Comparison of ENCODE assay signal across 9 mouse cellular contexts in genomic region chr1:162077454-162077853, GRCm38 (mm10).
DNase-seq lines count a peak whose midpoint lies in the region; ATAC-seq and TF ChIP-seq lines count a peak whose summit lies in the region.
"Had no signal": no experiment of that assay in that cellular context is flagged by ENCODE, and none has a peak within 500 bp of the region (broad histone marks: within the 10 kb centered on the region; RNA-seq: fewer than 3 reads in every experiment).

No protein-coding gene starts in this region.

- no peak for DNase-seq in heart, postnatal 0 days (ENCODE audit: low spot score)
- no peak for DNase-seq in heart, embryonic 10.5 days (ENCODE audit: low spot score)
- peak; percentile 81 for DNase-seq in midbrain, embryonic 11.5 days (ENCODE audit: low spot score, missing footprints)
- DNase-seq in midbrain, embryonic 14.5 days = no peak
- no peak for DNase-seq in urinary bladder, postnatal 4 days (ENCODE audit: low spot score in 2 of 2)
- DNase-seq in liver, postnatal 0 days = no peak

- no peaks in the 10 kb centered on the region for H3K4me1 ChIP-seq in heart, postnatal 0 days (ENCODE audit: control insufficient read depth, insufficient read depth)
- H3K4me1 ChIP-seq in heart, embryonic 10.5 days = 0 out of 2 replicates have a peak, but pooled peaks cover 14% of the 10 kb centered on the region
- no peaks in the 10 kb centered on the region for H3K4me1 ChIP-seq in midbrain, embryonic 11.5 days (ENCODE audit: control insufficient read depth, insufficient read depth, low read length)
- no peaks in the 10 kb centered on the region for H3K4me1 ChIP-seq in midbrain, embryonic 14.5 days (ENCODE audit: control insufficient read depth, insufficient read depth, low read length)
- no peaks in the 10 kb centered on the region for H3K4me1 ChIP-seq in hindbrain, embryonic 16.5 days (ENCODE audit: control insufficient read depth, insufficient read depth, low read depth, low read length)
- H3K4me1 ChIP-seq in stomach, embryonic 16.5 days (ENCODE audit: control insufficient read depth, insufficient read depth, low read length) = peaks cover 16% of the 10 kb centered on the region
- no peaks in the 10 kb centered on the region for H3K4me1 ChIP-seq in liver, postnatal 0 days (ENCODE audit: insufficient read depth)

- H3K27me3 ChIP-seq in heart, postnatal 0 days (ENCODE audit: control insufficient read depth, insufficient read depth, low read length) = no peaks in the 10 kb centered on the region
- no peaks in the 10 kb centered on the region for H3K27me3 ChIP-seq in heart, embryonic 10.5 days (ENCODE audit: insufficient read depth, poor library complexity, severe bottlenecking)
- no peaks in the 10 kb centered on the region for H3K27me3 ChIP-seq in midbrain, embryonic 11.5 days (ENCODE audit: control insufficient read depth, insufficient read depth, low read length)
- H3K27me3 ChIP-seq in midbrain, embryonic 14.5 days (ENCODE audit: control insufficient read depth, insufficient read depth, low read length) = no peaks in the 10 kb centered on the region
- H3K27me3 ChIP-seq in hindbrain, embryonic 16.5 days (replicated peaks; ENCODE audit: control insufficient read depth, insufficient read depth, low read length) = no peaks in the 10 kb centered on the region
- no peaks in the 10 kb centered on the region for H3K27me3 ChIP-seq in stomach, embryonic 16.5 days (ENCODE audit: control insufficient read depth, insufficient read depth, low read length)
- no peaks in the 10 kb centered on the region for H3K27me3 ChIP-seq in liver, postnatal 0 days (ENCODE audit: insufficient read depth, low read length)
- H3K27me3 ChIP-seq: midbrain, embryonic 13.5 days had no signal

- ATAC-seq in heart, postnatal 0 days (ENCODE audit: insufficient read depth, low read depth) = no peak; the same call in 1 of the 2 replicates
- no peak for ATAC-seq in midbrain, embryonic 11.5 days (ENCODE audit: low FRiP score)
- no peak for ATAC-seq in midbrain, embryonic 14.5 days (ENCODE audit: low FRiP score, low TSS enrichment)
- ATAC-seq in hindbrain, embryonic 16.5 days = 0 out of 2 replicates have a peak, but pooled peaks have one; percentile 12
- ATAC-seq in stomach, embryonic 16.5 days (ENCODE audit: insufficient read depth, low FRiP score) = no peak
- no peak for ATAC-seq in liver, postnatal 0 days
- ATAC-seq: midbrain, embryonic 13.5 days had no signal

- H3K9me3 ChIP-seq in heart, postnatal 0 days (replicated peaks; ENCODE audit: control insufficient read depth, low read length) = no peaks in the 10 kb centered on the region
- H3K9me3 ChIP-seq in heart, embryonic 10.5 days = no peaks in the 10 kb centered on the region
- H3K9me3 ChIP-seq in midbrain, embryonic 11.5 days (ENCODE audit: control insufficient read depth, low read length) = no peaks in the 10 kb centered on the region
- no peaks in the 10 kb centered on the region for H3K9me3 ChIP-seq in midbrain, embryonic 14.5 days (ENCODE audit: control insufficient read depth, low read length)
- no peaks in the 10 kb centered on the region for H3K9me3 ChIP-seq in hindbrain, embryonic 16.5 days (ENCODE audit: control insufficient read depth, low read length)
- no peaks in the 10 kb centered on the region for H3K9me3 ChIP-seq in stomach, embryonic 16.5 days (replicated peaks; ENCODE audit: control insufficient read depth, low read length)
- no peaks in the 10 kb centered on the region for H3K9me3 ChIP-seq in liver, postnatal 0 days (ENCODE audit: low read length)
- H3K9me3 ChIP-seq: midbrain, embryonic 13.5 days had no signal

- WGBS in heart, postnatal 0 days = 87% methylated on average over 6 of the region's 6 CpGs
- WGBS in heart, embryonic 10.5 days = 86% methylated on average over 6 of the region's 6 CpGs
- WGBS in midbrain, embryonic 11.5 days = 70% methylated on average over 6 of the region's 6 CpGs
- WGBS in midbrain, embryonic 14.5 days = 69% methylated on average over 6 of the region's 6 CpGs
- WGBS in hindbrain, embryonic 16.5 days = 61% methylated on average over 6 of the region's 6 CpGs
- 71% methylated on average over 6 of the region's 6 CpGs for WGBS in stomach, embryonic 16.5 days
- WGBS in liver, postnatal 0 days (ENCODE audit: insufficient replicate concordance) = 83% methylated on average over 6 of the region's 6 CpGs

- H3K27ac ChIP-seq in heart, postnatal 0 days (ENCODE audit: low read depth) = peak overlapping the region; percentile 39
- no peak overlapping the region for H3K27ac ChIP-seq in heart, embryonic 10.5 days
- H3K27ac ChIP-seq in midbrain, embryonic 11.5 days (ENCODE audit: low read depth, low read length) = no peak overlapping the region
- H3K27ac ChIP-seq in midbrain, embryonic 14.5 days (replicated peaks; ENCODE audit: low read depth, low read length) = no peak overlapping the region
- no peak overlapping the region for H3K27ac ChIP-seq in hindbrain, embryonic 16.5 days (ENCODE audit: low read depth, low read length)
- H3K27ac ChIP-seq in stomach, embryonic 16.5 days (ENCODE audit: low read length) = peak overlapping the region; percentile 85
- H3K27ac ChIP-seq in liver, postnatal 0 days (ENCODE audit: low read depth) = no peak overlapping the region
- H3K27ac ChIP-seq: midbrain, embryonic 13.5 days had no signal

- no peak for TF ChIP-seq CTCF in heart, postnatal 0 days (IDR thresholded peaks at IDR 0.05; ENCODE audit: low read depth)
- TF ChIP-seq CTCF in liver, postnatal 0 days (IDR thresholded peaks at IDR 0.05; ENCODE audit: low read depth) = no peak

- TF ChIP-seq EP300 in heart, postnatal 0 days (IDR thresholded peaks at IDR 0.05; ENCODE audit: low read depth) = no peak
- no peak for TF ChIP-seq EP300 in liver, postnatal 0 days (IDR thresholded peaks at IDR 0.05; ENCODE audit: low read depth)

- no peak overlapping the region for H3K9ac ChIP-seq in heart, postnatal 0 days (replicated peaks; ENCODE audit: low read depth, low read length)
- no peak overlapping the region for H3K9ac ChIP-seq in midbrain, embryonic 11.5 days (ENCODE audit: low read length)
- no peak overlapping the region for H3K9ac ChIP-seq in midbrain, embryonic 14.5 days (replicated peaks; ENCODE audit: low read length)
- H3K9ac ChIP-seq in hindbrain, embryonic 16.5 days (ENCODE audit: low read depth, low read length) = no peak overlapping the region
- no peak overlapping the region for H3K9ac ChIP-seq in stomach, embryonic 16.5 days (ENCODE audit: low read length)
- no peak overlapping the region for H3K9ac ChIP-seq in liver, postnatal 0 days (replicated peaks)
- H3K9ac ChIP-seq: midbrain, embryonic 13.5 days had no signal

- H3K36me3 ChIP-seq in heart, postnatal 0 days (replicated peaks; ENCODE audit: control insufficient read depth, insufficient read depth, low read length) = no peaks in the 10 kb centered on the region
- H3K36me3 ChIP-seq in heart, embryonic 10.5 days = no peaks in the 10 kb centered on the region
- no peaks in the 10 kb centered on the region for H3K36me3 ChIP-seq in midbrain, embryonic 11.5 days (ENCODE audit: control insufficient read depth, insufficient read depth, low read length)
- no peaks in the 10 kb centered on the region for H3K36me3 ChIP-seq in midbrain, embryonic 14.5 days (ENCODE audit: control insufficient read depth, insufficient read depth, low read length)
- no peaks in the 10 kb centered on the region for H3K36me3 ChIP-seq in hindbrain, embryonic 16.5 days (ENCODE audit: control insufficient read depth, insufficient read depth, low read length)
- no peaks in the 10 kb centered on the region for H3K36me3 ChIP-seq in stomach, embryonic 16.5 days (ENCODE audit: control insufficient read depth, insufficient read depth, low read length)
- no peaks in the 10 kb centered on the region for H3K36me3 ChIP-seq in liver, postnatal 0 days (replicated peaks; ENCODE audit: insufficient read depth, low read length)
- H3K36me3 ChIP-seq: midbrain, embryonic 13.5 days had no signal

- H3K4me2 ChIP-seq in heart, postnatal 0 days (ENCODE audit: low read depth, low read length) = no peak overlapping the region
- H3K4me2 ChIP-seq in midbrain, embryonic 11.5 days = no peak overlapping the region
- H3K4me2 ChIP-seq in midbrain, embryonic 14.5 days (ENCODE audit: low read length) = no peak overlapping the region
- H3K4me2 ChIP-seq in hindbrain, embryonic 16.5 days (ENCODE audit: low read length) = no peak overlapping the region
- no peak overlapping the region for H3K4me2 ChIP-seq in stomach, embryonic 16.5 days (ENCODE audit: low read depth, low read length)
- H3K4me2 ChIP-seq in liver, postnatal 0 days (ENCODE audit: low read depth, low read length) = no peak overlapping the region
- H3K4me2 ChIP-seq: midbrain, embryonic 13.5 days had no signal

- H3K4me3 ChIP-seq in heart, postnatal 0 days (ENCODE audit: low read depth, low read length) = no peak overlapping the region
- no peak overlapping the region for H3K4me3 ChIP-seq in heart, embryonic 10.5 days
- no peak overlapping the region for H3K4me3 ChIP-seq in midbrain, embryonic 11.5 days (ENCODE audit: low read depth, low read length)
- no peak overlapping the region for H3K4me3 ChIP-seq in midbrain, embryonic 14.5 days (replicated peaks; ENCODE audit: low read depth, low read length)
- no peak overlapping the region for H3K4me3 ChIP-seq in hindbrain, embryonic 16.5 days (ENCODE audit: low read length)
- H3K4me3 ChIP-seq in stomach, embryonic 16.5 days (replicated peaks; ENCODE audit: low read length) = no peak overlapping the region
- H3K4me3 ChIP-seq in liver, postnatal 0 days (ENCODE audit: low read depth, low read length) = no peak overlapping the region
- H3K4me3 ChIP-seq: midbrain, embryonic 13.5 days had no signal

Comparison
In these comparisons a context has a peak if more than half of its experiments do, and no peak if none do; other contexts are left out.
1. H3K27ac ChIP-seq: peak in heart, postnatal 0 days (single experiment) and stomach, embryonic 16.5 days (single experiment); none in heart, embryonic 10.5 days (single experiment), midbrain, embryonic 11.5 days (single experiment), midbrain, embryonic 14.5 days (single experiment), hindbrain, embryonic 16.5 days (single experiment) and liver, postnatal 0 days (single experiment).